Mouse (Mus musculus) kidney, adult 18-20 months (tissue): Measurements from ENCODE around the gene Sdsl.

Source experiments
- DNase-seq: peaks from one replicate; pipeline ENCODE4 v3.0.0; 2021

Sdsl gene

GRCm38 (mm10) chr5:120427451-120427938 lies 45.1 kb downstream of the Sdsl start:
- DNase-seq: no peak

GRCm38 (mm10) chr5:120426572-120426971 lies 46.0 kb downstream of the Sdsl start:
- no peak for DNase-seq

GRCm38 (mm10) chr5:120425711-120426110 lies 46.9 kb downstream of the Sdsl start:
- no peak for DNase-seq

GRCm38 (mm10) chr5:120424657-120425056 lies 48.0 kb downstream of the Sdsl start:
- DNase-seq: no peak

GRCm38 (mm10) chr5:120424039-120424438 lies 48.6 kb downstream of the Sdsl start:
- DNase-seq: peak; percentile 70

GRCm38 (mm10) chr5:120420106-120420505 lies 52.5 kb downstream of the Sdsl start:
- no peak for DNase-seq

- no peak for DNase-seq
Measured at GRCm38 (mm10) chr5:120413436-120413835, 59.2 kb downstream of the Sdsl start.

GRCm38 (mm10) chr5:120409385-120410378 lies 62.9 kb downstream of the Sdsl start:
- DNase-seq: no peak

- DNase-seq: no peak
Measured at GRCm38 (mm10) chr5:120408933-120409332, 63.7 kb downstream of the Sdsl start.
